Mouse (Mus musculus) kidney, embryonic 15.5 days (tissue): Measurements from ENCODE around the gene Bcl2l12. TPM values are rescaled to one million over a fixed set of nuclear protein-coding genes. Genes with fewer than 3 reads are reported as not detected.

Source experiments
- ATAC-seq: fragments of 200-750 bp; cut with Nextera tagmentation; replicated peaks from 2 replicates; pipeline ENCODE4 v1.8.0; 2017; ENCODE audit warnings: moderate TSS enrichment; ENCODE audit not compliant: low FRiP score
- H3K27ac ChIP-seq: fragments of 300-500 bp; sonication (generic); 2 replicates; pipeline ENCODE4 v1.5.1; 2015; ENCODE audit warnings: mild to moderate bottlenecking, inconsistent platforms
- H3K27me3 ChIP-seq: fragments of 300-500 bp; sonication (generic); 2 replicates; pipeline ENCODE4 v1.6.1; 2015; ENCODE audit warnings: inconsistent platforms
- H3K36me3 ChIP-seq: fragments of 300-500 bp; sonication (generic); 2 replicates; pipeline ENCODE4 v1.6.1; 2015; ENCODE audit warnings: inconsistent platforms
- H3K4me1 ChIP-seq: fragments of 300-500 bp; sonication (generic); 2 replicates; pipeline ENCODE4 v1.6.1; 2015; ENCODE audit warnings: inconsistent platforms
- H3K4me2 ChIP-seq: fragments of 300-500 bp; sonication (generic); 2 replicates; pipeline ENCODE4 v1.6.1; 2015; ENCODE audit warnings: moderate library complexity, mild to moderate bottlenecking, inconsistent platforms
- H3K4me3 ChIP-seq: fragments of 300-500 bp; sonication (generic); replicated peaks from 2 replicates; pipeline ENCODE4 v1.5.1; 2015; ENCODE audit warnings: mild to moderate bottlenecking, inconsistent platforms
- H3K9ac ChIP-seq: fragments of 300-500 bp; sonication (generic); 2 replicates; pipeline ENCODE4 v1.6.1; 2015; ENCODE audit warnings: mild to moderate bottlenecking, inconsistent platforms
- H3K9me3 ChIP-seq: fragments of 300-500 bp; sonication (generic); replicated peaks from 2 replicates; pipeline ENCODE4 v1.6.1; 2016; ENCODE audit warnings: inconsistent platforms
- WGBS: fragments of 180-500 bp; shearing (Covaris S2); methylation state at CpG from one replicate; pipeline ENCODE4 v1.1.7; 2015; ENCODE audit warnings: mixed read lengths; 5-methylcytosine and 5-hydroxymethylcytosine counted together
- polyA plus RNA-seq: library from polyadenylated mRNA; unstranded; fragments of >200 nt; fragmentation: Nextera tagmentation; extraction: Ambion mirVana; gene quantifications from 2 replicates; pipeline ENCODE4 v1.2.1, GENCODE M21; 2015

Bcl2l12 gene
- polyA plus RNA-seq, 1 experiment from 2014 or later: 66.5 TPM

- Histone ChIP-seq H3K27me3 (no peaks in the 10 kb centered on the region), H3K4me3 (no peak overlapping the region), H3K36me3 (peaks cover 43% of the 10 kb centered on the region), H3K4me1 (0 out of 2 replicates have a peak, but pooled peaks cover 6% of the 10 kb centered on the region), H3K27ac (no peak overlapping the region), H3K4me2 (no peak overlapping the region), H3K9me3 (no peaks in the 10 kb centered on the region), H3K9ac (no peak overlapping the region)
- 96% methylated on average over 13 of the region's 13 CpGs for WGBS
- no peak for ATAC-seq
Observed at GRCm38 (mm10) chr7:44964990-44965389, 33.5 kb downstream of the Bcl2l12 start.

DNA sequence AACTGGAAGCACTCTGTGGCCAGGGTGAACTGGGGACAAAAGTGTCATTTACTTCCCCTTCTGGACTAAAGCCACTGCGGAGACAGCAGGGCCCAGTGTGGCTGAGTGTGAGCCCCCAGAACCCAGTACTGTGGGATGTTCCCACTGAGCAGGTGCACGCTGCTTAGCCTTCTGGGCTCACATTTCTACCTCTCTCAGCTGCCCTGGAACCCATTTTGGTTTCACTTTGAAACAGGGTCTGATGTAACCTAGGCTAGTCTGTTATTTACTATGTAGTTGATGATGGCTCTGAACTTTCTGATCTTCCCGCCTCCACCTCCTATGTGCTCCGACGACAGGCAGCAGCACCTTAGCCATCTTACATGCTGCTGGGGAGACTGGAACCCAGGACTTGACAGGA, 35.7 kb downstream of the Bcl2l12 start:
- 92% methylated on average over 5 of the region's 5 CpGs for WGBS
- Histone ChIP-seq H3K27ac (no peak overlapping the region), H3K9ac (no peak overlapping the region), H3K9me3 (no peaks in the 10 kb centered on the region), H3K4me2 (no peak overlapping the region), H3K4me1 (0 out of 2 replicates have a peak, but pooled peaks cover 3% of the 10 kb centered on the region), H3K4me3 (no peak overlapping the region), H3K27me3 (no peaks in the 10 kb centered on the region), H3K36me3 (peaks cover 47% of the 10 kb centered on the region)
- ATAC-seq: no peak

- Histone ChIP-seq H3K9me3 (no peaks in the 10 kb centered on the region), H3K9ac (no peak overlapping the region), H3K27me3 (no peaks in the 10 kb centered on the region), H3K36me3 (peaks cover 47% of the 10 kb centered on the region), H3K4me1 (peaks cover 7% of the 10 kb centered on the region), H3K4me2 (no peak overlapping the region), H3K4me3 (no peak overlapping the region), H3K27ac (no peak overlapping the region)
- no peak for ATAC-seq
- 74% methylated on average over 8 of the region's 8 CpGs for WGBS
Observed at GRCm38 (mm10) chr7:44962337-44962736, 36.2 kb downstream of the Bcl2l12 start.

- Histone ChIP-seq H3K36me3 (peaks cover 39% of the 10 kb centered on the region), H3K4me1 (peaks cover 9% of the 10 kb centered on the region), H3K27me3 (no peaks in the 10 kb centered on the region), H3K9ac (no peak overlapping the region), H3K27ac (no peak overlapping the region), H3K4me2 (no peak overlapping the region), H3K9me3 (no peaks in the 10 kb centered on the region), H3K4me3 (no peak overlapping the region)
- 82% methylated on average over 13 of the region's 13 CpGs for WGBS
- no peak for ATAC-seq
Observed at GRCm38 (mm10) chr7:44960512-44960910, 38.0 kb downstream of the Bcl2l12 start.

DNA sequence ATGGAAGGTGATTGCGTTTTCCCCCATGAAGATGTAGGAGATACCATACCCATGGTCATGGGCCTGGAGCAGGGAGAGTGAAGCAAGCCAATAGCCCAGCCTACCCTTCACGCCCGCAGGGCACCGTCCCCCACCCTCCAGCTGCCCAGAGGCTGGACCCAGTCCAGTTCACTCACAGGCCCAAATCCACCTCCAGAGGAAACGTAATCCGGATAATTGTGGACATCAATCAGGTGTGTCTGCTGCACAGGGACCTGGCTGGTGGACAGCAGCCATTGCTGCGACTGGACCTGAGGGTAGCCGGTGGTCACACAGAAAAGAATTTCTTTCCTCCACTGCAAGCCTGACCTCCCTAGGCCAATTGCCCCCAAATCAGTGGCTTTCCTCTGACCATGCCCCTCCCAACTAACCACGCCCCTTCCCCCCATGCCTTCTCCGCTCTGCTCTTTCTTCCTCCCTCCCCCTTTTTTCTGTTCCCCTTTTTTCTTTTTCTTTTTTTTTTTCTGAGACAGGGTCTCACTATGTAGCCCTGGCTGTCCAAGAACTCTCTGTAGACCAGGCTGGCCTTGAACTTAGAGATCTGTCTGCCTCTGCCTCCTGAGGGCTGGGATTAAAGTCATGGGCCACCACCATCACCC, 38.5 kb downstream of the Bcl2l12 start:
- WGBS: 81% methylated on average over 10 of the region's 10 CpGs
- H3K27me3 ChIP-seq: no peaks in the 10 kb centered on the region
- peaks cover 36% of the 10 kb centered on the region for H3K36me3 ChIP-seq
- ATAC-seq: no peak
- H3K4me2 ChIP-seq: no peak overlapping the region
- no peak overlapping the region for H3K9ac ChIP-seq
- H3K27ac ChIP-seq: no peak overlapping the region
- H3K9me3 ChIP-seq: no peaks in the 10 kb centered on the region
- H3K4me3 ChIP-seq: no peak overlapping the region
- peaks cover 9% of the 10 kb centered on the region for H3K4me1 ChIP-seq

DNA sequence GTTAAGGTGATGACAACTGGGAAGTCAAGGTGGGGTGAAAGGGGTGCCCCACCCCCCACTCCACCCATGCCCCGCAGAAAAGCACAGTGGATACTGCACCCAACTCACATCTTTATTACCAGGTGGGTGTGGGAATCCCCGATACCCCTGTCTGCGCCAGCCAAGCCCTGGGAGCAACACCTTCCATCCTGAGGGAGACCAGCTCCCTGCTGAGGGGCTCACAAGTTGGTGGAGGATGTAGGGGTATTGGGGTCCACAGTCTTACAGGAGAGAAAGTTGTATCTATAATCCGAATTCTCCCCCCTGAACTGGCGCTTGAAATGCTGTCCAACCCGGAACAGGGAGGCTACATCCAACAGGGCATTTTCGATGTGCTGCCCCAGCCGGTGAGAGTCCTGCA, 39.2 kb downstream of the Bcl2l12 start:
- H3K27ac ChIP-seq: no peak overlapping the region
- no peak overlapping the region for H3K4me3 ChIP-seq
- WGBS: 91% methylated on average over 8 of the region's 8 CpGs
- no peaks in the 10 kb centered on the region for H3K9me3 ChIP-seq
- peaks cover 9% of the 10 kb centered on the region for H3K4me1 ChIP-seq
- H3K27me3 ChIP-seq: no peaks in the 10 kb centered on the region
- peaks cover 33% of the 10 kb centered on the region for H3K36me3 ChIP-seq
- no peak for ATAC-seq
- H3K4me2 ChIP-seq: no peak overlapping the region
- no peak overlapping the region for H3K9ac ChIP-seq

DNA sequence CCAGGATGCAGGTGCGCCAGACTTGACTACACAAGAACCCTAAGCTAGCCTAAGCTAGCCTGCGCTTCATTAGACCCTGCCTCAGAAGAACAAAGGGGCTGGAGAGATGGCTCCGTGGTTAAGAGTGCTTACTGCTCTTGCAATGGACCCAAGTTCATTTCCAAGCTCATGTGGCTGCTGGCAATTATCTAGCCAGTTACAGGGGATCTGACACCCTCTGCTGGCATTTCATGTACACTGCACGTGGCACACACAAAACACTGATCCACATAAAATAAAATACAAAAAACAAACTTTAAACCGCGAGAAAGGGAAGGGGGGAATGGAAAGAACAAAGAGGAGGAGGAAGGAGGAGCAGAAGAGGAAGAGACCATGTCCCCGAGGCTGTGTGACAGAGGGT, 40.3 kb downstream of the Bcl2l12 start:
- Histone ChIP-seq H3K36me3 (peaks cover 26% of the 10 kb centered on the region), H3K4me2 (no peak overlapping the region), H3K4me3 (no peak overlapping the region), H3K27me3 (no peaks in the 10 kb centered on the region), H3K9me3 (no peaks in the 10 kb centered on the region), H3K27ac (no peak overlapping the region), H3K9ac (no peak overlapping the region), H3K4me1 (peaks cover 9% of the 10 kb centered on the region)
- 55% methylated on average over 7 of the region's 7 CpGs for WGBS
- no peak for ATAC-seq

- Histone ChIP-seq H3K4me3 (no peak overlapping the region), H3K4me1 (peaks cover 16% of the 10 kb centered on the region), H3K27ac (peak overlapping the region; percentile 29), H3K9me3 (no peaks in the 10 kb centered on the region), H3K36me3 (peaks cover 18% of the 10 kb centered on the region), H3K9ac (no peak overlapping the region), H3K4me2 (no peak overlapping the region), H3K27me3 (no peaks in the 10 kb centered on the region)
- no peak for ATAC-seq
- 72% methylated on average over 20 of the region's 20 CpGs for WGBS
Observed at GRCm38 (mm10) chr7:44957183-44957835, 41.2 kb downstream of the Bcl2l12 start.

DNA sequence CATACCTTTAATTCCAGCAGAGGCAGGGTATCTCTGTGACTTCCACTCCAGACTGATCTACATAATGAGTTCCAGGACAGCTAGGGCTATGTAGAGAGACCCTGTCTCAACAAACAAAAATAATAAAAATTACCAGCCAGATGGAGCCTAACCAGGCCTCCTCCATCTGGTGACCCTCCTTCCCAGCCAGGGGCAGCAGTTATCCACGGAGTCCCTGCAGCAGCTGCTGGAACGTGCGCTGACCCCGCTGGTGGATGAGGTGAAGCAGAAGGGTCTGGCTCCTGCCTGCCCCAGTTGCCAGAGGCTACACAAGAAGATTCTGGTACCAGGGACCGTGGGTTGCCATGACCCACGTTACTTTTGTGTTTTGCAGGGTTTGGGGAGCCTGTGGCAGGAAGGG, 42.2 kb downstream of the Bcl2l12 start:
- no peaks in the 10 kb centered on the region for H3K9me3 ChIP-seq
- H3K36me3 ChIP-seq: peaks cover 9% of the 10 kb centered on the region; the same call in 1 of the 2 replicates
- H3K27me3 ChIP-seq: peaks cover 6% of the 10 kb centered on the region
- H3K4me1 ChIP-seq: peaks cover 26% of the 10 kb centered on the region
- no peak overlapping the region for H3K4me2 ChIP-seq
- no peak overlapping the region for H3K4me3 ChIP-seq
- WGBS: 57% methylated on average over 6 of the region's 6 CpGs
- ATAC-seq: no peak
- no peak overlapping the region for H3K27ac ChIP-seq
- no peak overlapping the region for H3K9ac ChIP-seq

GRCm38 (mm10) chr7:44955628-44956027, 42.9 kb downstream of the Bcl2l12 start:
- Histone ChIP-seq H3K27me3 (peaks cover 12% of the 10 kb centered on the region), H3K4me3 (no peak overlapping the region), H3K9ac (no peak overlapping the region), H3K27ac (no peak overlapping the region), H3K4me1 (peaks cover 26% of the 10 kb centered on the region), H3K9me3 (no peaks in the 10 kb centered on the region), H3K4me2 (no peak overlapping the region), H3K36me3 (peaks cover 4% of the 10 kb centered on the region; the same call in 1 of the 2 replicates)
- no peak for ATAC-seq
- WGBS: 45% methylated on average over 5 of the region's 5 CpGs

- ATAC-seq: no peak
Observed at GRCm38 (mm10) chr7:44954091-44954885, 44.2 kb downstream of the Bcl2l12 start.

GRCm38 (mm10) chr7:44953561-44953960, 45.0 kb downstream of the Bcl2l12 start:
- no peaks in the 10 kb centered on the region for H3K36me3 ChIP-seq
- no peak for ATAC-seq
- H3K9ac ChIP-seq: no peak overlapping the region
- H3K4me1 ChIP-seq: peaks cover 26% of the 10 kb centered on the region
- no peak overlapping the region for H3K4me2 ChIP-seq
- H3K4me3 ChIP-seq: no peak overlapping the region
- whole genome bisulfite sequencing: 59% methylated on average over 14 of the region's 14 CpGs
- no peaks in the 10 kb centered on the region for H3K9me3 ChIP-seq
- H3K27me3 ChIP-seq: peaks cover 30% of the 10 kb centered on the region
- no peak overlapping the region for H3K27ac ChIP-seq

More at GRCm38 (mm10) chr7:44954091-44954885, 44.2 kb downstream of the Bcl2l12 start:
- H3K9ac ChIP-seq: no peak overlapping the region
- H3K4me1 ChIP-seq: peaks cover 26% of the 10 kb centered on the region
- no peak overlapping the region for H3K4me2 ChIP-seq
- no peak overlapping the region for H3K4me3 ChIP-seq
- H3K9me3 ChIP-seq: no peaks in the 10 kb centered on the region
- H3K27ac ChIP-seq: no peak overlapping the region
- 85% methylated on average over 12 of the region's 12 CpGs for WGBS
- H3K36me3 ChIP-seq: peaks cover 1% of the 10 kb centered on the region; the same call in 1 of the 2 replicates
- H3K27me3 ChIP-seq: peaks cover 25% of the 10 kb centered on the region
